Mouse (Mus musculus) ES-E14 (cell line): Measurements from ENCODE around the gene Efna5.

Experiments
- HCFC1 ChIP-seq: IDR thresholded peaks from 2 replicates; pipeline ENCODE4 v1.6.1; 2012; ENCODE audit warnings: low read length, inconsistent platforms, borderline replicate concordance; ENCODE audit not compliant: insufficient read depth
- MAFK ChIP-seq: IDR thresholded peaks from 2 replicates; pipeline ENCODE4 v1.6.1; 2014; ENCODE audit warnings: mild to moderate bottlenecking, low read depth, low read length, inconsistent platforms; ENCODE audit not compliant: insufficient read depth
- ZC3H11A ChIP-seq: IDR thresholded peaks from 2 replicates; pipeline ENCODE4 v1.6.1; 2012; ENCODE audit warnings: low read depth, mild to moderate bottlenecking, inconsistent platforms, low read length, borderline replicate concordance
- ZNF384 ChIP-seq: IDR thresholded peaks from 2 replicates; pipeline ENCODE4 v1.6.1; 2012; ENCODE audit warnings: low read depth, low read length, inconsistent platforms

GRCm38 (mm10) chr17:62879526-62880310, 1.4 kb downstream of the Efna5 start:
- TF ChIP-seq ZNF384 (no peak), HCFC1 (no peak), MAFK (no peak), ZC3H11A (no peak)
